Mouse (Mus musculus): ENCODE results near the gene Opalin. TPM values are rescaled to one million over a fixed set of nuclear protein-coding genes. Genes with fewer than 3 reads are reported as not detected.

Opalin gene
- total and polyA plus RNA-seq, 2 experiments from 2014 or later = not detected

- H3K4me1 ChIP-seq (ENCODE audit: insufficient read depth, low read length) = no peaks in the 10 kb centered on the region
- TF ChIP-seq CTCF (IDR thresholded peaks at IDR 0.05) = no peak
- H3K4me3 ChIP-seq (ENCODE audit: low read depth, low read length) = no peak overlapping the region
- WGBS = 88% methylated on average over 3 of the region's 3 CpGs
- no peak overlapping the region for H3K27ac ChIP-seq (ENCODE audit: low read depth, low read length)
- no peak overlapping the region for H3K9ac ChIP-seq (replicated peaks; ENCODE audit: low read length, poor library complexity, severe bottlenecking)
- H3K36me3 ChIP-seq (ENCODE audit: insufficient read depth, low read length) = no peaks in the 10 kb centered on the region
- DNase-seq (ENCODE audit: low spot score) = no peak
- H3K9me3 ChIP-seq (ENCODE audit: low read length) = no peaks in the 10 kb centered on the region
- ATAC-seq (ENCODE audit: low FRiP score) = no peak
- H3K27me3 ChIP-seq (ENCODE audit: insufficient read depth, low read length) = no peaks in the 10 kb centered on the region
- H3K4me2 ChIP-seq (ENCODE audit: low read depth, low read length, poor library complexity, severe bottlenecking) = no peak overlapping the region
Observed at GRCm38 (mm10) chr19:41048187-41048559, 28.7 kb downstream of the Opalin start.

DNA sequence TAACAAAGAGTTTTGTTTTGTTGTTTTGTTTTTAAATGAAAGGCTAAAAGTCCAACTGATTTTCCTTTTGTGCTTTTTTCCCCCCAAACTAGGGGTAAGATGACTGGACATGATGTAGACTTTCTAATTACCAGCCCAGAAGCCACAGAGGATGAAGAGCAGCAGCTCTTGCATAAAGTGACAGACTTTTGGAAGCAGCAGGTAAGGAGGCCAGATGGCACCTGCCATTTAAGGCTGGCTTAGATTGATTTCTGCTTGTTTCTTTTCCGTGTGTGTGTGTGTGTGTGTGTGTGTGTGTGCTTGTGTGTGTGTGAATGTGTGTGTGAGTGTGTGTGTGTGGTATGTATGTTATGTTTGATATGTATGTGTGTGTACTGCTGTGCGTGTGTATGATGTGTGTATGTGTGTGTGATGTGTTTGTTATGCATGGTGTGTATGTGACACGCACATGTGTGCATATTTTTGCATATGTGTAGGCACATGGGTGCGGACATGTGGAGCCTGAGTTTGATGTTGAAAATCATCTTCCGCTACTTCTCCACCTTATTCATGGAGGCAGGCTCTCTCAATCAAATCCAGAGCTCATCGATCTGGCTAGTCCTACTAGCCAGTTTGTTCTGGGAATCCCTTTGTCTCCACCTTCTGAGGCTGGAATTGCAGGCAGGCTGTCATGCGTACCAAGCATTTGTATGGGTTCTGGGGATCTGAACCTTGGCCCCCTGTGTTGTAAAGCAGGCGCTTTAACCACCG is 29.3 kb downstream of the Opalin start:
- no peak overlapping the region for H3K27ac ChIP-seq (ENCODE audit: low read depth, low read length)
- WGBS = 70% methylated on average over 9 of the region's 9 CpGs
- H3K36me3 ChIP-seq (ENCODE audit: insufficient read depth, low read length) = no peaks in the 10 kb centered on the region
- no peaks in the 10 kb centered on the region for H3K4me1 ChIP-seq (ENCODE audit: insufficient read depth, low read length)
- no peak for ATAC-seq (ENCODE audit: low FRiP score)
- no peak overlapping the region for H3K4me3 ChIP-seq (ENCODE audit: low read depth, low read length)
- no peak for TF ChIP-seq CTCF (IDR thresholded peaks at IDR 0.05)
- no peak overlapping the region for H3K9ac ChIP-seq (replicated peaks; ENCODE audit: low read length, poor library complexity, severe bottlenecking)
- no peak overlapping the region for H3K4me2 ChIP-seq (ENCODE audit: low read depth, low read length, poor library complexity, severe bottlenecking)
- H3K27me3 ChIP-seq (ENCODE audit: insufficient read depth, low read length) = no peaks in the 10 kb centered on the region
- peak; percentile 37 for DNase-seq (ENCODE audit: low spot score)
- H3K9me3 ChIP-seq (ENCODE audit: low read length) = no peaks in the 10 kb centered on the region

- Histone ChIP-seq H3K4me2 (ENCODE audit: low read depth, low read length, poor library complexity, severe bottlenecking) (no peak overlapping the region), H3K9ac (replicated peaks; ENCODE audit: low read length, poor library complexity, severe bottlenecking) (no peak overlapping the region), H3K4me1 (ENCODE audit: insufficient read depth, low read length) (no peaks in the 10 kb centered on the region), H3K36me3 (ENCODE audit: insufficient read depth, low read length) (no peaks in the 10 kb centered on the region), H3K9me3 (ENCODE audit: low read length) (no peaks in the 10 kb centered on the region; the same call in 1 of the 2 replicates), H3K4me3 (ENCODE audit: low read depth, low read length) (no peak overlapping the region), H3K27ac (ENCODE audit: low read depth, low read length) (no peak overlapping the region), H3K27me3 (ENCODE audit: insufficient read depth, low read length) (no peaks in the 10 kb centered on the region)
- ATAC-seq (ENCODE audit: low FRiP score) = no peak
- TF ChIP-seq CTCF (IDR thresholded peaks at IDR 0.05) = no peak
- DNase-seq (ENCODE audit: low spot score) = no peak
- 64% methylated on average over 10 of the region's 10 CpGs for WGBS
Observed at GRCm38 (mm10) chr19:41045091-41045770, 31.7 kb downstream of the Opalin start.

GRCm38 (mm10) chr19:41039110-41039509 is 37.8 kb downstream of the Opalin start:
- Histone ChIP-seq H3K9ac (replicated peaks; ENCODE audit: low read length, poor library complexity, severe bottlenecking) (no peak overlapping the region), H3K27me3 (ENCODE audit: insufficient read depth, low read length) (no peaks in the 10 kb centered on the region), H3K9me3 (ENCODE audit: low read length) (no peaks in the 10 kb centered on the region; the same call in 1 of the 2 replicates), H3K4me3 (ENCODE audit: low read depth, low read length) (no peak overlapping the region), H3K27ac (ENCODE audit: low read depth, low read length) (no peak overlapping the region), H3K36me3 (ENCODE audit: insufficient read depth, low read length) (no peaks in the 10 kb centered on the region), H3K4me1 (ENCODE audit: insufficient read depth, low read length) (no peaks in the 10 kb centered on the region), H3K4me2 (ENCODE audit: low read depth, low read length, poor library complexity, severe bottlenecking) (no peak overlapping the region)
- 89% methylated on average over 7 of the region's 7 CpGs for WGBS
- DNase-seq (ENCODE audit: low spot score) (no peak), ATAC-seq (ENCODE audit: low FRiP score) (no peak)
- TF ChIP-seq CTCF (IDR thresholded peaks at IDR 0.05) = no peak

GRCm38 (mm10) chr19:41035809-41036551 is 40.9 kb downstream of the Opalin start:
- H3K4me3 ChIP-seq (ENCODE audit: low read depth, low read length) = no peak overlapping the region
- no peak for ATAC-seq (ENCODE audit: low FRiP score)
- WGBS = 88% methylated on average over 4 of the region's 4 CpGs

More at GRCm38 (mm10) chr19:41035809-41036551, 40.9 kb downstream of the Opalin start:
- H3K9me3 ChIP-seq (ENCODE audit: low read length) = no peaks in the 10 kb centered on the region
- TF ChIP-seq CTCF (IDR thresholded peaks at IDR 0.05) = no peak
- no peak for DNase-seq (ENCODE audit: low spot score)
- H3K27ac ChIP-seq (ENCODE audit: low read depth, low read length) = no peak overlapping the region
- no peak overlapping the region for H3K9ac ChIP-seq (replicated peaks; ENCODE audit: low read length, poor library complexity, severe bottlenecking)
- no peak overlapping the region for H3K4me2 ChIP-seq (ENCODE audit: low read depth, low read length, poor library complexity, severe bottlenecking)
- no peaks in the 10 kb centered on the region for H3K36me3 ChIP-seq (ENCODE audit: insufficient read depth, low read length)
- no peaks in the 10 kb centered on the region for H3K4me1 ChIP-seq (ENCODE audit: insufficient read depth, low read length)
- no peaks in the 10 kb centered on the region for H3K27me3 ChIP-seq (ENCODE audit: insufficient read depth, low read length)

All from midbrain, postnatal 0 days (tissue).